Mouse (Mus musculus): ENCODE measurements at regions not wholly inside any gene's neighbourhood (a gene's known extent, or its start where the extent isn't known, plus 50 kb on each side); places are given as distances from the start of the nearest gene placed in this dataset.

GRCm38 (mm10) chr1:177616335-177617239 is 113.0 kb upstream of the 1700016C15Rik start:
- DNase-seq (ENCODE audit: extremely low spot score): no peak

DNA sequence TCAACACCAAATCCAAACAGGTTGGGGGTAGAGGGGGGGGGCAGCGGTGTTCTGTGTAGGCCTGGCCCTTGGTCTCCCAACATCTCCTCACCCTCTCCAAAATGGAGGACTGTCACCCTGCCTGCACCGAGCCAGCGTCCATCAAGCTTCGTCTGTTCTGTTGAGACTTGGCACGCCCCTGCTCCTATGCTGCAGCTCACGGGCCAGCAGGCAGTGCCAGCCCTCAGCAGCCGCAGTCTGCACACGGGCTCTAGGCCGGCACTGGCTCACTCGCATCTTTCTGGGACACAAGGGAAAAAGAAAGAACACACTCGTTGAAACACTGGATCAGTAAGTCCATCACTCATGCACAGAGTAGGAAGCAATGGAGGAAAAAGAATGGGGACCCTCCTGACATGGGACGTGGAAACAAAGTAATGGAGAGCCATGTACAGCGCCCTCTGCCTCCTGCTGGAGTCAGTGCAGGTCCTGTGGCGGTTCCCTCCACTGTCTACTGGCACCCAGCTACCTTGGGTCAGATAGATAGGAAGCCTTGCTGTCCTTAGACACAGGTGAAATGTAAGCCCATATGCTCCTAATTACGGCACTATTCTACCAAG is 109.0 kb upstream of the 1700016C15Rik start:
- DNase-seq (ENCODE audit: extremely low spot score): no peak

DNA sequence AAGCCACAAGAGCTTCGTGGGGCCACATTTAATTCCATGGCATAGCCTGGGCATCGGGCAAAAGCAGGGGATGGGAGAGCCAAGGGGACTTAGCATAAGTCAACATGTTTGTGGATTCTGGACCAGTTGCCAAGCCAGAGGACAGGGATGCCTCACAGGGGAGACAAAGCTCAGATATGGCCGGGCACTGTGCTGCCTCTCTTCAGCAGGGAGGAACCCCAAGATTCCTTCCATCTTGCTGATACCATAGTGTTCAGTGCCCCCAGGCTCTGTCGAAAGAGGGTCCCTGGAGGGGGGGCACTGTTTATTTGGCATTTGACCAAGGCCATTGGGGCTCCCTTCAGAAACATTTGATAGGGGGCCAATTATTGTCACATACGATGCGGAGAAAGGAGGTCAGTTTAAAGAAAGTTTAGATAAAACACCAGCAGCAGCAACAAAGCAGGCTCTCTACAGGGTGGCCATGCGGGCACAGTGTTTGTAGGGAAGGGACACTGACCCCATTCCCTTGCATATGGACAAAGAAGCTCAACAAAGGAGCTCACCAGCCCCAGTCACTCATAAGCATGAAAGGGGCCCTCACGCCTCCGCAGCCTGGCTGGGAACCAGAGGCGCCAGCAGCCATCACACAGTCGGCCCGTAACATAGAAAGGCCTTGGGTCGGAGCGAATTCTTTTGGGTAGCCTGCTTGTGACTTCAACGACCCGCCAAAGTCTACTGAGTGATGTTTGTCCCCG is 107.6 kb upstream of the 1700016C15Rik start:
- no peak for DNase-seq (ENCODE audit: extremely low spot score)

DNA sequence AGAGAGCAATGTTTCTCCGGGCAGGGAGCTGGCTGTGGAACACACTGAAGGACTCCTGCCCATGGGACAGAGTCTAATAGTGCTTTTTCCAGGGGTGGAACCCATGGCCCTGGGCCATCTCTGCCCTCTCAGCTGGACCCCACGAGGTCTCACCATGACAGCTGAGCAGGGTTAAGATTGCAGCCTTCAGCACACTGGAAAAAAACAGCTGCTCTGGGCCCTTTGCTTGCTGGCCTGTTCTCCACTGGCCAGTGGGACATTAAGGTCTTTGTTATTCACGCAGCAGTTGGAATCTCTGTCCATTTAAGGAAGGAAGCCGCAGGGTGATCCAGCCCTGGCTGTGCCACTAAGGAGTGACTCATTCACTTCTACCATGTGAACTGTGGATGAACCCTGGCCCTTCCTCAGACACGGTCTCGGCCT is 106.3 kb upstream of the 1700016C15Rik start:
- peak; percentile 34 for DNase-seq (ENCODE audit: extremely low spot score)

DNA sequence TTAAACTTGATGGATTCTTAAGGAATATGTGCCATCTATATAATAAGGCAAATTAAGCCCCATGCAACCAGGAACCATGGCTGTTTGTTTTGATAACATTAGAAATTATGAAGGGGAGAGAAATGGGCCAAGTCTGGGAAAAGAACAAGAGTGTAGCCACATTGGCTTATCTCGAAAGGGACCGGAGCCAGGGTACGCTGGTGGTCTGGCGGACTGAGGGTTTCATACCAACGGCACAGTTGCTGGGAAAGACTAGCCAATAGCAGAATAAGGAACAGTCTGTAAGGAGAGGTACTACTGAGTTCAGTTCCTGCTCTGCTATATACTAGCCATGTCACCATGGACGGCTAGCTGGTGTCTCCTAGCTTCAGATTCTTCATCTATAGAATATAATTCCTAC is 105.9 kb upstream of the 1700016C15Rik start:
- no peak for DNase-seq (ENCODE audit: extremely low spot score)

- no peak for DNase-seq (ENCODE audit: extremely low spot score)
Observed at GRCm38 (mm10) chr1:177627814-177628213, 101.8 kb upstream of the 1700016C15Rik start.

GRCm38 (mm10) chr1:177633966-177634602 is 95.5 kb upstream of the 1700016C15Rik start:
- no peak for DNase-seq (ENCODE audit: extremely low spot score)

GRCm38 (mm10) chr1:177637061-177637460 is 92.6 kb upstream of the 1700016C15Rik start:
- DNase-seq (ENCODE audit: extremely low spot score): no peak

- no peak for DNase-seq (ENCODE audit: extremely low spot score)
Observed at GRCm38 (mm10) chr1:177638381-177638780, 91.2 kb upstream of the 1700016C15Rik start.

GRCm38 (mm10) chr1:177639931-177640846 is 89.4 kb upstream of the 1700016C15Rik start:
- DNase-seq (ENCODE audit: extremely low spot score): peak; percentile 47

DNA sequence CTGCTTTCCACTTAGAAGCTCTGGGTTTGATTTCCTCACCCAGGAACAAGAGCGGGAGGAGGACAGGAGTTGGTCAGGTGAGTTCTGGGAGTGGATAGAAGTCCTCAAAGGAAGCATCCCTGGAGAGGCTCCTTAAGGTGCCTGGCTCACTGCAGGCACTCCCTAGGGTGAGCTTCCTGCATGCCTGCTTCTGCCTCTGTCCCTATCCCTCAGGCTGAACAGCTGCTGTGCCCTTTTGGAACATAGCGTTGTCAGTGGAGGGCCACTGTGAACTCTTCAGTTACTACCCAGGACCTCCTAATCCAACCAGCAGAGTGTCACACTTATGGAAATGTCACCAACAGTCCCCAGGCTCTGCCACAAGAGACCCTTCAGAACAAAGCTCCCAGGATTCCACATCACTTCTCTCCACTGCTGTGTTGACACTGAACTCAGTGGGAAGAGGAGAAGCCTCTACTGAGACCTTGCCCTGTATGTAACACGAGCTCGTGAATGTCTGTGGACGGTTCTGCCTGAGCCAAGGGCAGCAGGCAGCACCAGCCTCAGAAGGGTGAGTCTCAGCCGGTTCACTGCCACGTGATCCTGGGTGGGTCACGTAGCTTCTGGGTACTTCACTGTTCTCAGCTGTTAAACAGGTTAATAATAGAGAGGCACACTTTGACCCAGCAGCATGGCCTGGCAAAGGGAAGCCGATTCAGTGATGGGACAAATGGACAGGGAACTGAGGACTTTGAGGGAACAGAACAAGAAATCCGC is 86.7 kb upstream of the 1700016C15Rik start:
- DNase-seq (ENCODE audit: extremely low spot score): no peak

DNA sequence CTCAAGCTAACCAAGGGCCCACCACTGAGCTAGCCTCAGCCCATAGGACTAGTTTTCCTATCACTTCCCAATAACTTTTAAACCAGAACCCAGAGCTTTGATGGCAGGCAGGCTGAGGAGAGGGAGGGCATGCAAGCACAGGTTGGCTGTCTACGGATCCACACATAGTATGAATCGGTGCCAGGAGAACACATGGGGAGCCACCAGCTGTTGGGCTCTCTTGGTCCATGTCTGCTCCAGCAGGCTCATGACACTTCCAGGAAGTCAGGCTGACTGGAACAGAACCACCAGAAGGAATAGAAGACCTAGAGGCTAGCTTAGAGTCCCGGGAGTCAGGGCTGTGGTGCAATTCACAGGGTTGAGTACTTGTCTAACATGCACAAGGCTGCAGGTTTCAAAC is 86.0 kb upstream of the 1700016C15Rik start:
- no peak for DNase-seq (ENCODE audit: extremely low spot score)

DNA sequence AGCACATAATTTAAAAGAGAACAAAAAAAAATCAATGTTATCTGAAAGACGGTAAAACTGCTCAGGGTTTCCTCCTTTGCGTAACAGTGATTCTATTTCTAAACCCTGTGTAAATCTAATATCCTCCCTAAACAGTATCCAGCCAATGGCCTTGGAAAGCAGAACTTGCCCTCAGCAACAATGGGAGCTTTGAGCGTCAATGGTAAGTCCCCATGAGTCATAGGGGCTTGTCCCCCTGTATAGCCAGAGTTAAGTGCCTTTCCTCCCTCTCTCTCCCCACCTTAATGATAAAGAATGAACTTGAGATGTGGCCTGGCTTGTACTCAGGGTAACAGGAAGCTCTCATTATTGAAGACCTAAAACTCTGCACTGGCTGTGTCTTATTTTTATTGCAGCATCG is 85.4 kb upstream of the 1700016C15Rik start:
- no peak for DNase-seq (ENCODE audit: extremely low spot score)

DNA sequence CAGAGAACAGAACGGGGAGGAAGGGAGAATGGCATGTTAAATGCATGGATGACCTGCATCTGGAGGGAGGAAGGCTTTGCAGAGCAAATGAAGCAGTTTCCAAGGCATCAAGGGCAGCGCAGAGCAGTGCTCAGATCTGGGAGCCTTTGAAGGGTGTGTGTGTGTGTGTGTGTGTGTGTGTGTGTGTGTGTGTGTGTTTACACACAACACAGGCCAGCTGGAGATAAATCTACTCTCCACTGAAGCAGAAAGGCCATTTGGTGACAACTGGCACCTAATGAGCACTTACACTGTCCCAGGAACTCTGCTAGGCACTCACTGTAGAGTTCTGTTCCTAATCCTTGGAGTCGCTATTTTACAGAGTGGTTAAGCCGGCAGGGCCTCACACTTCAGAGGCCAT is 84.3 kb upstream of the 1700016C15Rik start:
- DNase-seq (ENCODE audit: extremely low spot score): no peak

- DNase-seq (ENCODE audit: extremely low spot score): no peak
Observed at GRCm38 (mm10) chr1:177645897-177646535, 83.6 kb upstream of the 1700016C15Rik start.

GRCm38 (mm10) chr1:177647876-177648275 is 81.7 kb upstream of the 1700016C15Rik start:
- no peak for DNase-seq (ENCODE audit: extremely low spot score)

DNA sequence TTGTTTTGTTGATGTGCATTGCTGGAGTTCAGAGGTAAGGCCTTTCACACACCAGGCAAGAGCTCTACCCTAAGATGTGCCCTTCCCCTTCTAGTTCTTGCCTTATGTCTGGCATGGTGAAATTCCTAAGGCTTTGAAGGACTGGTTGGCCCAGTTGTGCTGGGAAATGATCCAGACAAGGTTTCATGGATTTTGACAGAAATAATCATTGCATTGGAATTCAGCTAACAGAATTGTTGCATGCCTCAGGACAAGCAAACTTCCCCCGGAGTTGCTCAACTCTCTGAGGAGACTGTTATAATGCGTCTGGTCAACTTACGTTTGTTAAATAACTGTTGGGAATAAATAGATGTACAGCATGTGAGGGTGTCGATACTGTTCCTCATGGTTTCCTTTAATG is 80.6 kb upstream of the 1700016C15Rik start:
- no peak for DNase-seq (ENCODE audit: extremely low spot score)

- no peak for DNase-seq (ENCODE audit: extremely low spot score)
Observed at GRCm38 (mm10) chr1:177651219-177651618, 78.4 kb upstream of the 1700016C15Rik start.

DNA sequence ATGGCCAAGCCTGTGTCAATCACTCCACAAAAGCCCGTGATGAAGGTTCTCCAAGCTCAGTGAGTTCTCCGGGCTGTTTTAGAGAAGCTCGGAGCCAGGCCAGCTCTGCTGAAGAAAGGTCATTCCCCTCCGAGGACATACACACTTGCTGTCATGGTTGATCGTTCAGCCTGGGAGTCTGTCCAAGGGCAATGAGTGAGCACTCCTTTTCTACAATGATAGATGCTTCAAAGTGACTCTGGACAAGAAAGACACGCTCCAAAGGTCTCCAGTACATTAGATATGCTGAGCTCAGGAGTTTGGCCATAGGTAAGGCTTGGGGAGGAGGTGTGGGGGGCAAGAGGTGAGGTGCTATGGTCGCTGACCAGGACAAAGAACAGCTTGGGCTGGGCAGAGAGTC is 66.5 kb upstream of the 1700016C15Rik start:
- DNase-seq (ENCODE audit: extremely low spot score): no peak

All from embryo, embryonic 9.5 days (tissue).